Mouse (Mus musculus): ENCODE measurements at regions not wholly inside any gene's neighbourhood (a gene's known extent, or its start where the extent isn't known, plus 50 kb on each side); places are given as distances from the start of the nearest gene placed in this dataset.

GRCm38 (mm10) chr1:105903286-105904115, 86.7 kb upstream of the Zcchc2 start:
- TF ChIP-seq CTCF (IDR thresholded peaks at IDR 0.05; ENCODE audit: extremely low read depth, insufficient read depth, low read length): no peak
- TF ChIP-seq POLR2A (IDR thresholded peaks at IDR 0.05; ENCODE audit: extremely low read depth, insufficient read depth, low read length): no peak

Measured in cortical plate, adult 2 months (tissue).